Mouse (Mus musculus) E14TG2a.4 (cell line): ENCODE results near the gene Rsc1a1.

Source experiments
- CTCF ChIP-seq: conservative IDR thresholded peaks from 2 replicates; pipeline ENCODE4 v1.5.1; 2014; ENCODE audit warnings: low read length
- POU5F1 ChIP-seq: IDR thresholded peaks from 2 replicates; pipeline ENCODE4 v1.6.1; 2014; ENCODE audit warnings: low read length, borderline replicate concordance

DNA sequence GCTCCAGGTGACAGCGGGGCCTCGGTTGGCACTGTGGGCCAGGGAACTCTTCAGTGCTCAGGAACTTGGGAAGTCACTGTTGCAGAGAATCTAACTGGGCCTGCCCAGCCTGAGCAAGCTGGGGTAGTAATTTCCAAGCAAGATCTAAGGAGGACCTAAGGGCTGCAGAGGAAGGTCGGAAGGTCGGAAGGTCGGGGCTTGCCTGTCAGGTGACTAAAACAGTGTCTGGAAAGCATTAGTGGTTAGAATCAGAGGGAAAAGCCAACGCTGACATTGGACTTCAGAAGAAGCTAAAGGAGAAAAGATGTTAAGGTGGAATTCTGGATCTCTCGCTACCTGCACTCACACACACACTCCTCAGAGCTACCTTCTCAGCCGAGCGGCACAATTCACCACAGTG is 49.4 kb downstream of the Rsc1a1 start:
- TF ChIP-seq CTCF (no peak), POU5F1 (no peak)
